Comparison of ENCODE assay signal across 9 mouse cellular contexts in genomic region chr9:72458233-72458632, GRCm38 (mm10). TPM values are rescaled to one million over a fixed set of nuclear protein-coding genes. Genes with fewer than 3 reads are reported as not detected.
DNase-seq lines count a peak whose midpoint lies in the region; ATAC-seq and TF ChIP-seq lines count a peak whose summit lies in the region.
"Had no signal": no experiment of that assay in that cellular context is flagged by ENCODE, and none has a peak within 500 bp of the region (broad histone marks: within the 10 kb centered on the region; RNA-seq: fewer than 3 reads in every experiment).

No protein-coding gene starts in this region.

- 20% methylated on average over 5 of the region's 5 CpGs for WGBS in intestine, postnatal 0 days
- 19% methylated on average over 5 of the region's 5 CpGs for WGBS in midbrain, embryonic 14.5 days

- H3K4me3 ChIP-seq in testis, adult 2 months (ENCODE audit: control insufficient read depth, low read depth, low read length): no peak overlapping the region
- H3K4me3 ChIP-seq in intestine, postnatal 0 days (ENCODE audit: low read depth, low read length): no peak overlapping the region
- H3K4me3 ChIP-seq in midbrain, embryonic 14.5 days (replicated peaks; ENCODE audit: low read depth, low read length): no peak overlapping the region
- H3K4me3 ChIP-seq: stomach, embryonic 15.5 days had no signal

- no peak for TF ChIP-seq POLR2A in testis, adult 2 months (IDR thresholded peaks at IDR 0.05; ENCODE audit: control insufficient read depth, low read depth, low read length)

- H3K36me3 ChIP-seq in testis, adult 2 months (ENCODE audit: control insufficient read depth, insufficient read depth, low read length): peaks cover 3% of the 10 kb centered on the region
- H3K36me3 ChIP-seq in intestine, postnatal 0 days (ENCODE audit: control insufficient read depth, insufficient read depth): peaks cover 4% of the 10 kb centered on the region; the same call in 1 of the 2 replicates
- H3K36me3 ChIP-seq in midbrain, embryonic 14.5 days (ENCODE audit: control insufficient read depth, insufficient read depth, low read length): peaks cover 33% of the 10 kb centered on the region
- H3K36me3 ChIP-seq: stomach, embryonic 15.5 days had no signal

- no peak overlapping the region for H3K4me2 ChIP-seq in intestine, postnatal 0 days (replicated peaks; ENCODE audit: low read depth)
- no peak overlapping the region for H3K4me2 ChIP-seq in midbrain, embryonic 14.5 days (ENCODE audit: low read length)
- H3K4me2 ChIP-seq: stomach, embryonic 15.5 days had no signal

- peak; percentile 79; the same call in 1 of the 2 replicates for TF ChIP-seq CTCF in testis, adult 2 months (IDR thresholded peaks at IDR 0.05; ENCODE audit: control insufficient read depth, insufficient read depth, insufficient replicate concordance, low read depth, low read length)
- peak; percentile 89 for TF ChIP-seq CTCF in intestine, postnatal 0 days (IDR thresholded peaks at IDR 0.05; ENCODE audit: low read depth)

- no peaks in the 10 kb centered on the region for H3K4me1 ChIP-seq in testis, adult 2 months (ENCODE audit: control insufficient read depth, insufficient read depth, low read length)
- H3K4me1 ChIP-seq in intestine, postnatal 0 days (replicated peaks; ENCODE audit: control insufficient read depth, insufficient read depth, low read length): no peaks in the 10 kb centered on the region
- no peaks in the 10 kb centered on the region for H3K4me1 ChIP-seq in midbrain, embryonic 14.5 days (ENCODE audit: control insufficient read depth, insufficient read depth, low read length)
- H3K4me1 ChIP-seq: stomach, embryonic 15.5 days had no signal

- ATAC-seq in intestine, postnatal 0 days: no peak; the same call in 1 of the 2 replicates
- no peak; the same call in 1 of the 2 replicates for ATAC-seq in midbrain, embryonic 14.5 days (ENCODE audit: low FRiP score, low TSS enrichment)

- H3K9ac ChIP-seq in intestine, postnatal 0 days (ENCODE audit: low read depth, low read length): no peak overlapping the region
- no peak overlapping the region for H3K9ac ChIP-seq in midbrain, embryonic 14.5 days (replicated peaks; ENCODE audit: low read length)
- H3K9ac ChIP-seq: stomach, embryonic 15.5 days had no signal

- no peak overlapping the region for H3K27ac ChIP-seq in testis, adult 2 months (ENCODE audit: control insufficient read depth, insufficient read depth, low read depth, low read length)
- no peak overlapping the region for H3K27ac ChIP-seq in intestine, postnatal 0 days (ENCODE audit: low read depth, low read length)
- H3K27ac ChIP-seq in midbrain, embryonic 14.5 days (replicated peaks; ENCODE audit: low read depth, low read length): no peak overlapping the region
- H3K27ac ChIP-seq: stomach, embryonic 15.5 days had no signal

- H3K27me3 ChIP-seq in testis, adult 2 months (ENCODE audit: control insufficient read depth, insufficient read depth, low read length): no peaks in the 10 kb centered on the region
- no peaks in the 10 kb centered on the region for H3K27me3 ChIP-seq in intestine, postnatal 0 days (replicated peaks; ENCODE audit: control insufficient read depth, insufficient read depth, low read length)
- no peaks in the 10 kb centered on the region for H3K27me3 ChIP-seq in midbrain, embryonic 14.5 days (ENCODE audit: control insufficient read depth, insufficient read depth, low read length)
- H3K27me3 ChIP-seq: stomach, embryonic 15.5 days had no signal

- no peak for DNase-seq in testis, postnatal 14 days (ENCODE audit: low spot score)
- peak; percentile 57 for DNase-seq in cerebellum, adult 9-10 months
- peak; percentile 25 to 56 for DNase-seq in frontal cortex, postnatal 10 days (ENCODE audit: low spot score in 2 of 2)
- DNase-seq in left cerebral cortex, postnatal 4 days: peak; percentile 58
- peak; percentile 88 for DNase-seq in midbrain, embryonic 14.5 days
- DNase-seq in spleen, postnatal 14 days (ENCODE audit: low spot score in 2 of 2): peak; percentile 39 to 70

- no peaks in the 10 kb centered on the region for H3K9me3 ChIP-seq in intestine, postnatal 0 days (ENCODE audit: control insufficient read depth)
- no peaks in the 10 kb centered on the region for H3K9me3 ChIP-seq in midbrain, embryonic 14.5 days (ENCODE audit: control insufficient read depth, low read length)
- H3K9me3 ChIP-seq: stomach, embryonic 15.5 days had no signal

- intact Hi-C loops in left cerebral cortex, postnatal 4 days (cut with DNase I): no loop called here

RNA-seq across cellular contexts. Expression of gene Mns1, which starts 20.4 kb away (rescaled TPM):
- polyA plus RNA-seq in testis, adult 2 months (2012; rRNA removed): 74.4 and 92.1 TPM in 2 replicates
- 4.0 and 4.2 TPM in 2 replicates for polyA plus RNA-seq in intestine, postnatal 0 days (2015; fragmentation: Nextera tagmentation; extraction: Ambion mirVana)
- total RNA-seq in left cerebral cortex, postnatal 4 days (2021): 1 to 10 TPM; 2.3 TPM
- polyA plus RNA-seq in midbrain, embryonic 14.5 days (2014; fragmentation: Nextera tagmentation; extraction: Ambion mirVana): 4.9 and 10.3 TPM in 2 replicates

RNA-seq across cellular contexts. Expression of gene Tex9, which starts 33.8 kb away (rescaled TPM):
- 29.3 and 38.0 TPM in 2 replicates for polyA plus RNA-seq in testis, adult 2 months (2012; rRNA removed)
- 7.7 and 10.7 TPM in 2 replicates for polyA plus RNA-seq in intestine, postnatal 0 days (2015; fragmentation: Nextera tagmentation; extraction: Ambion mirVana)
- total RNA-seq in left cerebral cortex, postnatal 4 days (2021): 10 to 100 TPM; 13.7 to 20.0 TPM
- polyA plus RNA-seq in midbrain, embryonic 14.5 days (2014; fragmentation: Nextera tagmentation; extraction: Ambion mirVana): 32.1 and 39.7 TPM in 2 replicates
